Mouse (Mus musculus) hindbrain, embryonic 12.5 days (tissue): ENCODE measurements around the gene Akt2. TPM values are rescaled to one million over a fixed set of nuclear protein-coding genes. Genes with fewer than 3 reads are reported as not detected.

ENCODE experiments used
- ATAC-seq: fragments of 200-750 bp; cut with Nextera tagmentation; 2 replicates; pipeline ENCODE4 v1.8.0; 2017; ENCODE audit warnings: moderate TSS enrichment; ENCODE audit not compliant: low FRiP score
- H3K27ac ChIP-seq: fragments of 300-500 bp; sonication (generic); 2 replicates; pipeline ENCODE4 v1.5.1; 2016; ENCODE audit warnings: mild to moderate bottlenecking
- H3K27me3 ChIP-seq: fragments of 300-500 bp; sonication (generic); 2 replicates; pipeline ENCODE4 v1.6.1; 2016; ENCODE audit warnings: mild to moderate bottlenecking
- H3K36me3 ChIP-seq: fragments of 300-500 bp; sonication (generic); 2 replicates; pipeline ENCODE4 v1.6.1; 2016; ENCODE audit warnings: mild to moderate bottlenecking
- H3K4me1 ChIP-seq: fragments of 300-500 bp; sonication (generic); 2 replicates; pipeline ENCODE4 v1.6.1; 2016
- H3K4me2 ChIP-seq: fragments of 300-500 bp; sonication (generic); replicated peaks from 2 replicates; pipeline ENCODE4 v1.6.1; 2016; ENCODE audit warnings: mild to moderate bottlenecking
- H3K4me3 ChIP-seq: fragments of 300-500 bp; sonication (generic); 2 replicates; pipeline ENCODE4 v1.5.1; 2016; ENCODE audit warnings: mild to moderate bottlenecking
- H3K9ac ChIP-seq: fragments of 300-500 bp; sonication (generic); 2 replicates; pipeline ENCODE4 v1.6.1; 2016; ENCODE audit warnings: mild to moderate bottlenecking, moderate library complexity
- H3K9me3 ChIP-seq: fragments of 300-500 bp; sonication (generic); replicated peaks from 2 replicates; pipeline ENCODE4 v1.6.1; 2016; ENCODE audit warnings: mild to moderate bottlenecking
- whole genome bisulfite sequencing: fragments of 180-500 bp; shearing (Covaris S2); methylation state at CpG from one replicate; pipeline ENCODE4 v1.1.7; 2016; 5-methylcytosine and 5-hydroxymethylcytosine counted together
- polyA plus RNA-seq: library from polyadenylated mRNA; unstranded; fragments of >200 nt; fragmentation: Nextera tagmentation; extraction: Ambion mirVana; gene quantifications from 2 replicates; pipeline ENCODE4 v1.2.1, GENCODE M21; 2016

Gene Akt2
- polyA plus RNA-seq = 85.0 and 90.5 TPM in 2 replicates

- H3K27ac ChIP-seq = peak within 1 kb of the TSS; percentile 99
- H3K27me3 ChIP-seq = no peaks in the 10 kb centered on the region
- WGBS = under 1% methylated on average over 58 of the region's 71 CpGs
- peaks cover 6% of the 10 kb centered on the region; the same call in 1 of the 2 replicates for H3K36me3 ChIP-seq
- H3K4me3 ChIP-seq = peak within 1 kb of the TSS; percentile 67
- peak within 1 kb of the TSS; percentile 88 for H3K9ac ChIP-seq
- ATAC-seq = peak; percentile 95
- peak within 1 kb of the TSS; percentile 74 for H3K4me2 ChIP-seq
- peaks cover 21% of the 10 kb centered on the region for H3K4me1 ChIP-seq
- no peaks in the 10 kb centered on the region for H3K9me3 ChIP-seq
These were observed at the start of gene Akt2 for GRCm38 (mm10) chr7:27591266-27592216. Gene Akt2, plus strand, starts transcription at chr7:27591552.

GRCm38 (mm10) chr7:27541922-27542321, 49.4 kb upstream of the Akt2 start:
- ATAC-seq = no peak
- WGBS = 63% methylated on average over 5 of the region's 5 CpGs

GRCm38 (mm10) chr7:27542392-27543033, 48.8 kb upstream of the Akt2 start:
- Histone ChIP-seq H3K4me2 (peak overlapping the region; percentile 82), H3K9me3 (no peaks in the 10 kb centered on the region), H3K4me1 (peaks cover 13% of the 10 kb centered on the region), H3K27me3 (no peaks in the 10 kb centered on the region), H3K9ac (peak overlapping the region; percentile 71), H3K36me3 (peaks cover 15% of the 10 kb centered on the region), H3K4me3 (peak overlapping the region; percentile 57), H3K27ac (no peak overlapping the region)
- ATAC-seq = peak; percentile 93
- WGBS = 4% methylated on average over 30 of the region's 30 CpGs

More at GRCm38 (mm10) chr7:27541922-27542321, 49.4 kb upstream of the Akt2 start:
- H3K27me3 ChIP-seq = no peaks in the 10 kb centered on the region
- peaks cover 13% of the 10 kb centered on the region for H3K4me1 ChIP-seq
- H3K9me3 ChIP-seq = no peaks in the 10 kb centered on the region
- peaks cover 21% of the 10 kb centered on the region for H3K36me3 ChIP-seq
- H3K27ac ChIP-seq = no peak overlapping the region
- H3K4me2 ChIP-seq = peak overlapping the region; percentile 82
- H3K9ac ChIP-seq = peak overlapping the region; percentile 71
- peak overlapping the region; percentile 57 for H3K4me3 ChIP-seq

GRCm38 (mm10) chr7:27543065-27543464, 48.3 kb upstream of the Akt2 start:
- peak overlapping the region; percentile 82 for H3K4me2 ChIP-seq
- no peaks in the 10 kb centered on the region for H3K27me3 ChIP-seq
- peaks cover 11% of the 10 kb centered on the region; the same call in 1 of the 2 replicates for H3K36me3 ChIP-seq
- peaks cover 13% of the 10 kb centered on the region for H3K4me1 ChIP-seq
- 56% methylated on average over 6 of the region's 6 CpGs for WGBS
- peak overlapping the region; percentile 71; the same call in 1 of the 2 replicates for H3K9ac ChIP-seq
- H3K9me3 ChIP-seq = no peaks in the 10 kb centered on the region
- peak; percentile 30; the same call in 1 of the 2 replicates for ATAC-seq
- H3K27ac ChIP-seq = no peak overlapping the region
- H3K4me3 ChIP-seq = peak overlapping the region; percentile 57

- peaks cover 13% of the 10 kb centered on the region for H3K4me1 ChIP-seq
- H3K27ac ChIP-seq = no peak overlapping the region
- peaks cover 6% of the 10 kb centered on the region; the same call in 1 of the 2 replicates for H3K36me3 ChIP-seq
- no peak for ATAC-seq
- WGBS = 96% methylated on average over 4 of the region's 4 CpGs
- no peaks in the 10 kb centered on the region for H3K9me3 ChIP-seq
- no peak overlapping the region for H3K9ac ChIP-seq
- H3K4me3 ChIP-seq = no peak overlapping the region
- H3K27me3 ChIP-seq = no peaks in the 10 kb centered on the region
- no peak overlapping the region for H3K4me2 ChIP-seq
These were observed 47.5 kb upstream of the Akt2 start for GRCm38 (mm10) chr7:27543851-27544250.

- 90% methylated on average over 12 of the region's 12 CpGs for WGBS
These were observed 46.5 kb upstream of the Akt2 start for GRCm38 (mm10) chr7:27544675-27545370.

GRCm38 (mm10) chr7:27549597-27549996, 41.8 kb upstream of the Akt2 start:
- no peaks in the 10 kb centered on the region for H3K36me3 ChIP-seq
- H3K9ac ChIP-seq = no peak overlapping the region
- no peaks in the 10 kb centered on the region for H3K27me3 ChIP-seq
- H3K27ac ChIP-seq = no peak overlapping the region
- H3K4me2 ChIP-seq = no peak overlapping the region
- no peaks in the 10 kb centered on the region for H3K9me3 ChIP-seq
- no peak for ATAC-seq
- 78% methylated on average over 6 of the region's 6 CpGs for WGBS
- no peak overlapping the region for H3K4me3 ChIP-seq
- peaks cover 14% of the 10 kb centered on the region for H3K4me1 ChIP-seq

More at GRCm38 (mm10) chr7:27544675-27545370, 46.5 kb upstream of the Akt2 start:
- ATAC-seq = no peak
- no peak overlapping the region for H3K4me3 ChIP-seq
- peaks cover 13% of the 10 kb centered on the region for H3K4me1 ChIP-seq
- H3K36me3 ChIP-seq = no peaks in the 10 kb centered on the region; the same call in 1 of the 2 replicates
- no peaks in the 10 kb centered on the region for H3K27me3 ChIP-seq
- H3K9ac ChIP-seq = no peak overlapping the region; the same call in 1 of the 2 replicates
- H3K27ac ChIP-seq = no peak overlapping the region
- no peaks in the 10 kb centered on the region for H3K9me3 ChIP-seq
- H3K4me2 ChIP-seq = no peak overlapping the region

- H3K9me3 ChIP-seq = no peaks in the 10 kb centered on the region
- WGBS = 60% methylated on average over 5 of the region's 5 CpGs
- H3K9ac ChIP-seq = 0 out of 2 replicates have a peak overlapping the region, but pooled peaks have one; percentile 71
These were observed 39.3 kb upstream of the Akt2 start for GRCm38 (mm10) chr7:27552070-27552469.

GRCm38 (mm10) chr7:27552931-27553513, 38.3 kb upstream of the Akt2 start, which contains the start of the genes Pld3 and 2310022A10Rik:
Gene Pld3, minus strand, starts transcription at chr7:27553218.
Gene 2310022A10Rik, plus strand, starts transcription at chr7:27553233.
- Histone ChIP-seq H3K4me3 (peak within 1 kb of the TSS; percentile 75), H3K27me3 (no peaks in the 10 kb centered on the region), H3K4me2 (peak within 1 kb of the TSS; percentile 71), H3K9ac (peak within 1 kb of the TSS; percentile 71), H3K4me1 (peaks cover 14% of the 10 kb centered on the region), H3K27ac (no peak within 1 kb of the TSS), H3K36me3 (peaks cover 5% of the 10 kb centered on the region; the same call in 1 of the 2 replicates), H3K9me3 (no peaks in the 10 kb centered on the region)
- WGBS = under 1% methylated on average over 41 of the region's 41 CpGs
- ATAC-seq = peak; percentile 99

More at GRCm38 (mm10) chr7:27552070-27552469, 39.3 kb upstream of the Akt2 start:
- peaks cover 5% of the 10 kb centered on the region; the same call in 1 of the 2 replicates for H3K36me3 ChIP-seq
- H3K4me1 ChIP-seq = peaks cover 14% of the 10 kb centered on the region
- no peak for ATAC-seq
- H3K27me3 ChIP-seq = no peaks in the 10 kb centered on the region
- H3K27ac ChIP-seq = no peak overlapping the region
- peak overlapping the region; percentile 71 for H3K4me2 ChIP-seq
- peak overlapping the region; percentile 75; the same call in 1 of the 2 replicates for H3K4me3 ChIP-seq

GRCm38 (mm10) chr7:27560291-27560887, 31.0 kb upstream of the Akt2 start:
- Histone ChIP-seq H3K36me3 (peaks cover 68% of the 10 kb centered on the region), H3K4me2 (no peak overlapping the region), H3K4me1 (0 out of 2 replicates have a peak, but pooled peaks cover 2% of the 10 kb centered on the region), H3K27ac (no peak overlapping the region), H3K27me3 (no peaks in the 10 kb centered on the region), H3K9ac (no peak overlapping the region), H3K4me3 (no peak overlapping the region), H3K9me3 (no peaks in the 10 kb centered on the region)
- ATAC-seq = no peak
- 72% methylated on average over 8 of the region's 8 CpGs for WGBS

GRCm38 (mm10) chr7:27560978-27561377, 30.4 kb upstream of the Akt2 start:
- H3K27ac ChIP-seq = no peak overlapping the region
- H3K4me2 ChIP-seq = no peak overlapping the region
- H3K27me3 ChIP-seq = no peaks in the 10 kb centered on the region
- ATAC-seq = no peak
- no peak overlapping the region for H3K4me3 ChIP-seq
- H3K9ac ChIP-seq = no peak overlapping the region
- H3K36me3 ChIP-seq = peaks cover 71% of the 10 kb centered on the region
- WGBS = 96% methylated on average over 1 of the region's 1 CpGs
- no peaks in the 10 kb centered on the region for H3K9me3 ChIP-seq
- H3K4me1 ChIP-seq = 0 out of 2 replicates have a peak, but pooled peaks cover 2% of the 10 kb centered on the region
